Mouse (Mus musculus): ENCODE results near the gene Fgfr3.

DNA sequence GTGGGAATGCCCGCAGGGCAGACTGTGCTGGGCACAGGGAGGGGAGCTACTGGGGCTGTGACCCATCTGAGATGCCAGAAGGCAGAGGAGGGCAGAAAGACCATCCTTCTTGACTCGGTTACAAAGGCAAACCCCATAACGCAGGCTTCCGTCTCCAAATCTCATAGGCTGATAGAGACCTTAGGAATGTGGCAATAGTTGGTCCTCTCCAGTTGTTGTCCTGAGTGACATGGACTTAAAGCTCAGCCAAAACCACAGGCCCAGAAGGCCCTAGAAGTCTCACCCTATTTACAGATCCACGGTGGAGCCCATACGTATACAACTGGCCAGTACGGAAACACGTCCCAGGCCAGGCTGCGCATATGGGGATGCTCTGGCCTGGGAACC lies 27.0 kb upstream of the Fgfr3 start:
- TF ChIP-seq CTCF (IDR thresholded peaks at IDR 0.05; ENCODE audit: control insufficient read depth, insufficient read depth, insufficient replicate concordance, low read depth, low read length) (no peak), POLR2A (IDR thresholded peaks at IDR 0.05; ENCODE audit: control insufficient read depth, low read depth, low read length) (no peak)

Measured in testis, adult 2 months (tissue).